In genomic region chr1:167929729-167930341, GRCm38 (mm10) we compare ENCODE assay signal across 8 mouse cellular contexts.
DNase-seq lines count a peak whose midpoint lies in the region; ATAC-seq and TF ChIP-seq lines count a peak whose summit lies in the region.

No protein-coding gene starts in this region.

- no peaks in the 10 kb centered on the region for H3K9me3 ChIP-seq in hindbrain, embryonic 16.5 days (ENCODE audit: control insufficient read depth, low read length)
- no peaks in the 10 kb centered on the region for H3K9me3 ChIP-seq in liver, embryonic 14.5 days (ENCODE audit: control insufficient read depth, low read length)
- H3K9me3 ChIP-seq in neural tube, embryonic 15.5 days (replicated peaks), result no peaks in the 10 kb centered on the region

- H3K27me3 ChIP-seq in hindbrain, embryonic 16.5 days (replicated peaks; ENCODE audit: control insufficient read depth, insufficient read depth, low read length), result no peaks in the 10 kb centered on the region
- H3K27me3 ChIP-seq in liver, embryonic 14.5 days (ENCODE audit: control insufficient read depth, insufficient read depth, low read length), result peaks cover 4% of the 10 kb centered on the region; the same call in 1 of the 2 replicates
- peaks cover 3% of the 10 kb centered on the region; the same call in 1 of the 2 replicates for H3K27me3 ChIP-seq in neural tube, embryonic 15.5 days (replicated peaks)

- H3K4me3 ChIP-seq in hindbrain, embryonic 16.5 days (ENCODE audit: low read length), result peak overlapping the region; percentile 34
- no peak overlapping the region for H3K4me3 ChIP-seq in liver, embryonic 14.5 days (ENCODE audit: insufficient read depth in 1 of 2, low read depth in 2 of 2, low read length in 2 of 2)
- peak overlapping the region; percentile 34 for H3K4me3 ChIP-seq in neural tube, embryonic 15.5 days (replicated peaks)

- peak; percentile 20; the same call in 1 of the 2 replicates for TF ChIP-seq CTCF in liver, embryonic 14.5 days (IDR thresholded peaks at IDR 0.05; ENCODE audit: low read depth)

- TF ChIP-seq EP300 in liver, embryonic 14.5 days (IDR thresholded peaks at IDR 0.05; ENCODE audit: low read depth), result no peak

- H3K4me1 ChIP-seq in hindbrain, embryonic 16.5 days (ENCODE audit: control insufficient read depth, insufficient read depth, low read depth, low read length), result peaks cover 5% of the 10 kb centered on the region
- H3K4me1 ChIP-seq in liver, embryonic 14.5 days (replicated peaks; ENCODE audit: control insufficient read depth in 2 of 2, insufficient read depth in 2 of 2, low read length in 1 of 2), result no peaks in the 10 kb centered on the region
- H3K4me1 ChIP-seq in neural tube, embryonic 15.5 days, result peaks cover 21% of the 10 kb centered on the region

- no peak overlapping the region for H3K27ac ChIP-seq in hindbrain, embryonic 16.5 days (ENCODE audit: low read depth, low read length)
- H3K27ac ChIP-seq in liver, embryonic 14.5 days, result no peak overlapping the region
- no peak overlapping the region for H3K27ac ChIP-seq in neural tube, embryonic 15.5 days (replicated peaks)

- H3K9ac ChIP-seq in hindbrain, embryonic 16.5 days (ENCODE audit: low read depth, low read length), result peak overlapping the region; percentile 19; the same call in 1 of the 2 replicates
- no peak overlapping the region for H3K9ac ChIP-seq in liver, embryonic 14.5 days (replicated peaks)
- H3K9ac ChIP-seq in neural tube, embryonic 15.5 days (replicated peaks), result peak overlapping the region; percentile 26; the same call in 1 of the 2 replicates

- peak; percentile 78 for ATAC-seq in hindbrain, embryonic 16.5 days
- no peak for ATAC-seq in liver, embryonic 14.5 days (ENCODE audit: insufficient read depth)
- peak; percentile 56 for ATAC-seq in neural tube, embryonic 15.5 days (ENCODE audit: low FRiP score)

- DNase-seq in ovary, postnatal 36 days (ENCODE audit: low spot score), result peak; percentile 12
- no peak for DNase-seq in ovary, postnatal 10 days (ENCODE audit: low spot score)
- peak; percentile 27 for DNase-seq in fibroblast of lung, adult 2 months (ENCODE audit: low read depth)
- DNase-seq in liver, embryonic 14.5 days (ENCODE audit: low read depth in 3 of 3, low spot score in 3 of 3), result no peak
- no peak for DNase-seq in cerebellum, adult 18-20 months
- DNase-seq in layer of hippocampus, postnatal 36 days, result no peak

- H3K36me3 ChIP-seq in hindbrain, embryonic 16.5 days (ENCODE audit: control insufficient read depth, insufficient read depth, low read length), result no peaks in the 10 kb centered on the region
- H3K36me3 ChIP-seq in liver, embryonic 14.5 days (replicated peaks; ENCODE audit: control insufficient read depth, insufficient read depth, low read depth), result no peaks in the 10 kb centered on the region
- no peaks in the 10 kb centered on the region for H3K36me3 ChIP-seq in neural tube, embryonic 15.5 days

- peak overlapping the region; percentile 67 for H3K4me2 ChIP-seq in hindbrain, embryonic 16.5 days (ENCODE audit: low read length)
- H3K4me2 ChIP-seq in liver, embryonic 14.5 days (ENCODE audit: low read depth), result peak overlapping the region; percentile 26; the same call in 1 of the 2 replicates
- peak overlapping the region; percentile 81 for H3K4me2 ChIP-seq in neural tube, embryonic 15.5 days

- WGBS in hindbrain, embryonic 16.5 days, result under 1% methylated on average over 27 of the region's 28 CpGs
- WGBS in liver, embryonic 14.5 days (ENCODE audit: insufficient replicate concordance), result 4% methylated on average over 28 of the region's 28 CpGs
- 2% methylated on average over 28 of the region's 28 CpGs for WGBS in neural tube, embryonic 15.5 days

Comparison
In these comparisons a context has a peak if more than half of its experiments do, and no peak if none do; other contexts are left out.
1. DNase-seq: peak in ovary, postnatal 36 days (single experiment) and fibroblast of lung, adult 2 months (single experiment); none in ovary, postnatal 10 days (single experiment), liver, embryonic 14.5 days (0 of 3), cerebellum, adult 18-20 months (0 of 2) and layer of hippocampus, postnatal 36 days (0 of 2).
2. H3K4me2 ChIP-seq: peak in every context shown above with its lines; median percentile 81 in neural tube, embryonic 15.5 days; 67 in hindbrain, embryonic 16.5 days; 26 in liver, embryonic 14.5 days.
3. H3K4me3 ChIP-seq: peak in hindbrain, embryonic 16.5 days (single experiment) and neural tube, embryonic 15.5 days (single experiment); none in liver, embryonic 14.5 days (0 of 2).